ENCODE assay signal across 20 mouse cellular contexts in genomic region chr4:63907473-63907872, GRCm38 (mm10). TPM values are rescaled to one million over a fixed set of nuclear protein-coding genes. Genes with fewer than 3 reads are reported as not detected.
"Had no signal": no experiment of that assay in that cellular context is flagged by ENCODE, and none has a peak within 500 bp of the region (broad histone marks: within the 10 kb centered on the region; RNA-seq: fewer than 3 reads in every experiment).

No protein-coding gene starts in this region.

- H3K9ac ChIP-seq: neural tube, embryonic 12.5 days; neural tube, embryonic 13.5 days; neural tube, embryonic 15.5 days; stomach, embryonic 15.5 days had no signal

- H3K4me3 ChIP-seq: neural tube, embryonic 12.5 days; neural tube, embryonic 13.5 days; neural tube, embryonic 15.5 days; stomach, embryonic 15.5 days had no signal

- DNase-seq: retina, postnatal 1 day; right cerebral cortex, adult 18-20 months; right cerebral cortex, postnatal 14 days; right cerebral cortex, postnatal 25 days; right cerebral cortex, postnatal 4 days; spleen, adult 18-20 months; thymus, adult 18-20 months; thymus, adult 2 months; thymus, postnatal 14 days; thymus, postnatal 25 days; thymus, postnatal 36 days; thymus, postnatal 4 days had no signal

- H3K4me1 ChIP-seq: neural tube, embryonic 12.5 days; neural tube, embryonic 13.5 days; neural tube, embryonic 15.5 days; stomach, embryonic 15.5 days had no signal

- H3K27me3 ChIP-seq: neural tube, embryonic 12.5 days; neural tube, embryonic 13.5 days; neural tube, embryonic 15.5 days; stomach, embryonic 15.5 days had no signal

- H3K27ac ChIP-seq: neural tube, embryonic 12.5 days; neural tube, embryonic 13.5 days; neural tube, embryonic 15.5 days; stomach, embryonic 15.5 days; stomach, postnatal 0 days had no signal

- H3K36me3 ChIP-seq: neural tube, embryonic 12.5 days; neural tube, embryonic 13.5 days; neural tube, embryonic 15.5 days; stomach, embryonic 15.5 days had no signal

- H3K9me3 ChIP-seq: neural tube, embryonic 12.5 days; neural tube, embryonic 13.5 days; neural tube, embryonic 15.5 days; stomach, embryonic 15.5 days had no signal

- H3K4me2 ChIP-seq: neural tube, embryonic 12.5 days; neural tube, embryonic 13.5 days; neural tube, embryonic 15.5 days; stomach, embryonic 15.5 days had no signal

RNA-seq across cellular contexts. Expression of gene Tnfsf8, which starts 46.3 kb away (rescaled TPM):
- polyA plus RNA-seq: neural tube, embryonic 12.5 days; neural tube, embryonic 13.5 days; neural tube, embryonic 14.5 days; neural tube, embryonic 15.5 days; stomach, embryonic 14.5 days; stomach, embryonic 16.5 days; stomach, postnatal 0 days had no signal
